Mouse (Mus musculus) heart, postnatal 0 days (tissue): ENCODE measurements around the gene Peak1. TPM values are rescaled to one million over a fixed set of nuclear protein-coding genes. Genes with fewer than 3 reads are reported as not detected.
A peak's percentile ranks its signal among the peaks of the same experiment; 100 is the strongest.

Experiments used
- ATAC-seq: fragments of 200-750 bp; cut with Nextera tagmentation; 2 replicates; pipeline ENCODE4 v1.8.0; 2017; ENCODE audit warnings: low read depth, moderate number of reproducible peaks, moderate library complexity; ENCODE audit not compliant: insufficient read depth
- DNase-seq: peaks from one replicate; pipeline ENCODE4 v3.0.0-alpha.2; 2016; ENCODE audit warnings: low spot score
- H3K27ac ChIP-seq: fragments of 300-500 bp; sonication (generic); 2 replicates; pipeline ENCODE4 v1.5.1; 2014; ENCODE audit warnings: low read depth, mild to moderate bottlenecking
- H3K27me3 ChIP-seq: fragments of 300-500 bp; sonication (generic); 2 replicates; pipeline ENCODE4 v1.6.1; 2014; ENCODE audit warnings: low read length, mixed read lengths; ENCODE audit not compliant: control insufficient read depth, insufficient read depth
- H3K36me3 ChIP-seq: fragments of 300-500 bp; sonication (generic); replicated peaks from 2 replicates; pipeline ENCODE4 v1.6.1; 2014; ENCODE audit warnings: low read length, mixed read lengths; ENCODE audit not compliant: control insufficient read depth, insufficient read depth
- H3K4me1 ChIP-seq: fragments of 300-500 bp; sonication (generic); 2 replicates; pipeline ENCODE4 v1.6.1; 2014; ENCODE audit warnings: antibody characterized with exemption; ENCODE audit not compliant: control insufficient read depth, insufficient read depth
- H3K4me2 ChIP-seq: fragments of 300-500 bp; sonication (generic); 2 replicates; pipeline ENCODE4 v1.6.1; 2014; ENCODE audit warnings: low read depth, mild to moderate bottlenecking, low read length, moderate library complexity
- H3K4me3 ChIP-seq: fragments of 300-500 bp; sonication (generic); 2 replicates; pipeline ENCODE4 v1.5.1; 2014; ENCODE audit warnings: low read depth, low read length
- H3K9ac ChIP-seq: fragments of 300-500 bp; sonication (generic); replicated peaks from 2 replicates; pipeline ENCODE4 v1.6.1; 2014; ENCODE audit warnings: low read depth, low read length, mixed read lengths
- H3K9me3 ChIP-seq: fragments of 300-500 bp; sonication (generic); replicated peaks from 2 replicates; pipeline ENCODE4 v1.6.1; 2016; ENCODE audit warnings: low read length; ENCODE audit not compliant: control insufficient read depth
- CTCF ChIP-seq: IDR thresholded peaks from 2 replicates; pipeline ENCODE4 v1.5.1; 2016; ENCODE audit warnings: antibody characterized with exemption, control low read depth, low read depth
- EP300 ChIP-seq: IDR thresholded peaks from 2 replicates; pipeline ENCODE4 v1.6.1; 2016; ENCODE audit warnings: antibody characterized with exemption, low read depth
- WGBS: fragments of 180-500 bp; shearing (Covaris S2); extraction: QIAGEN DNeasy Blood & Tissue Kit; methylation state at CpG from one replicate; pipeline ENCODE4 v1.1.7; 2014; 5-methylcytosine and 5-hydroxymethylcytosine counted together
- polyA plus RNA-seq: library from polyadenylated mRNA; unstranded; fragments of >200 nt; fragmentation: Nextera tagmentation; extraction: Ambion mirVana; gene quantifications from 2 replicates; pipeline ENCODE4 v1.2.1, GENCODE M21; 2015
- total RNA-seq: library from RNA; depleted of rRNA; stranded (reverse); fragments of >200 nt; gene quantifications from 2 replicates; pipeline ENCODE4 v1.2.3, GENCODE M21; 2014; ENCODE audit warnings: low replicate concordance

Gene Peak1
- total and polyA plus RNA-seq, 2 experiments from 2014 or later: 8.1 to 19.7 TPM

GRCm38 (mm10) chr9:56346321-56346720 lies 71.5 kb downstream of the Peak1 start:
- no peak overlapping the region for H3K4me2 ChIP-seq
- WGBS: 79% methylated on average over 6 of the region's 6 CpGs
- H3K9me3 ChIP-seq: no peaks in the 10 kb centered on the region
- H3K27ac ChIP-seq: no peak overlapping the region
- ATAC-seq (no peak), DNase-seq (no peak)
- peaks cover 22% of the 10 kb centered on the region for H3K4me1 ChIP-seq
- H3K27me3 ChIP-seq: no peaks in the 10 kb centered on the region
- no peak for TF ChIP-seq CTCF
- TF ChIP-seq EP300: no peak
- H3K9ac ChIP-seq: no peak overlapping the region
- no peaks in the 10 kb centered on the region for H3K36me3 ChIP-seq
- no peak overlapping the region for H3K4me3 ChIP-seq

GRCm38 (mm10) chr9:56339426-56340195 lies 78.3 kb downstream of the Peak1 start:
- H3K9ac ChIP-seq: no peak overlapping the region
- H3K4me3 ChIP-seq: no peak overlapping the region
- TF ChIP-seq CTCF: no peak
- no peak for TF ChIP-seq EP300
- H3K4me1 ChIP-seq: peaks cover 22% of the 10 kb centered on the region; the same call in 1 of the 2 replicates
- 2% methylated on average over 1 of the region's 1 CpGs for WGBS
- H3K27me3 ChIP-seq: no peaks in the 10 kb centered on the region
- no peaks in the 10 kb centered on the region for H3K9me3 ChIP-seq
- H3K4me2 ChIP-seq: no peak overlapping the region
- ATAC-seq: peak; percentile 49; the same call in 1 of the 2 replicates
- peak overlapping the region; percentile 86 for H3K27ac ChIP-seq
- peak; percentile 72 for DNase-seq
- H3K36me3 ChIP-seq: no peaks in the 10 kb centered on the region

- Histone ChIP-seq H3K4me2 (no peak overlapping the region), H3K9ac (no peak overlapping the region), H3K9me3 (no peaks in the 10 kb centered on the region), H3K4me1 (0 out of 2 replicates have a peak, but pooled peaks cover 6% of the 10 kb centered on the region), H3K4me3 (no peak overlapping the region), H3K36me3 (no peaks in the 10 kb centered on the region), H3K27me3 (no peaks in the 10 kb centered on the region), H3K27ac (no peak overlapping the region)
- no peak for ATAC-seq
- TF ChIP-seq CTCF (no peak), EP300 (no peak)
- WGBS: 86% methylated on average over 12 of the region's 12 CpGs
- no peak for DNase-seq
Measured at GRCm38 (mm10) chr9:56334363-56334762, 83.5 kb downstream of the Peak1 start.

- DNase-seq: no peak
- H3K36me3 ChIP-seq: no peaks in the 10 kb centered on the region
- no peaks in the 10 kb centered on the region for H3K9me3 ChIP-seq
- H3K4me2 ChIP-seq: no peak overlapping the region
- TF ChIP-seq CTCF (no peak), EP300 (no peak)
- H3K4me1 ChIP-seq: peaks cover 2% of the 10 kb centered on the region; the same call in 1 of the 2 replicates
- no peak for ATAC-seq
- H3K27me3 ChIP-seq: no peaks in the 10 kb centered on the region
- H3K9ac ChIP-seq: no peak overlapping the region
- H3K4me3 ChIP-seq: no peak overlapping the region
- no peak overlapping the region for H3K27ac ChIP-seq
Measured at GRCm38 (mm10) chr9:56332774-56333173, 85.1 kb downstream of the Peak1 start.

- Histone ChIP-seq H3K36me3 (no peaks in the 10 kb centered on the region), H3K4me2 (no peak overlapping the region), H3K4me1 (peaks cover 28% of the 10 kb centered on the region), H3K27me3 (no peaks in the 10 kb centered on the region), H3K9ac (no peak overlapping the region), H3K9me3 (no peaks in the 10 kb centered on the region), H3K27ac (no peak overlapping the region), H3K4me3 (no peak overlapping the region)
- TF ChIP-seq CTCF: no peak
- no peak for TF ChIP-seq EP300
- ATAC-seq (no peak), DNase-seq (no peak)
- 91% methylated on average over 8 of the region's 8 CpGs for WGBS
Measured at GRCm38 (mm10) chr9:56326511-56327005, 91.3 kb downstream of the Peak1 start.
